Mouse (Mus musculus): Measurements from ENCODE around the gene Ddo.

DNA sequence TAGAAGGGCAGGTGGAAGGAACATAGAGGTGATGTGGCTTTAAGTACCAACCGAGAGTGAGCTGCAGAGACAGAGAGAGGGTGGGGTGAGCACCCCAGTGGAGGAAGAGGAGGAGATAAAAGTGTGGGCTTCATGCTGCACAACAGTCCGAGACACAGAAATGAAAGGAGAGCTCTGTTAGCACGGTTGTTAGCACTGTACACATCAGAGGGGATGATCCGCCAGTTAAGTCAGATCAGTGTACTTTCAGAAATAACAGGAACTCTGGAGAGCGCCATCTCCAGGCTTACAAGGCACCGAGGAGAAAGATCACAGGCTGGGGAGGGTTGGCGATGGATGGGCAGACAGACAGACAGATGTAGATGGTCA lies 43.5 kb downstream of the Ddo start:
- no peak for TF ChIP-seq CTCF (IDR thresholded peaks at IDR 0.05; ENCODE audit: extremely low read depth, insufficient read length, insufficient replicate concordance, low read depth, low read length)
- TF ChIP-seq POLR2A (IDR thresholded peaks at IDR 0.05; ENCODE audit: low read depth, low read length): no peak
